Mouse (Mus musculus): Measurements from ENCODE around the gene Ndufs6.

DNA sequence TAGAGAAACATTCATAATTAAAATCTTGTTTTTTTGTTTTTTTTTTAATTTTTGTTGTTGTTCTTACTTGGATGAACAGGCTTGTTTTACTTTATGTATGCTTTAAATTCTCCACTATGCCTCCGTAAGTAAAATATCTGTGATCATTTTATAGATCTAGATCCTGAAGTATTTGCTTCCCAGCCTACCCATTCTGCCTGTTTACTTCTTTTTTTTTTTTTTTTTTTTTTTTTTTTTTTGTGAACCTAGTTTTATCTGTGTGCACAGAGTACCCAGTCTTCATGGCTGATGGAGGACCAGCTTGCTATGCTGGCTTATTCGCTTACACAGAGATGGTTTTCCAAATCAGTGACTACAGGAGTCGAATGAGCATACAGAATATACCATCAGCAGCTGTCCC lies 28.8 kb upstream of the Ndufs6 start:
- TF ChIP-seq CTCF (IDR thresholded peaks at IDR 0.05; ENCODE audit: low read depth) (no peak), EP300 (IDR thresholded peaks at IDR 0.05; ENCODE audit: low read depth) (no peak)

Measured in liver, postnatal 0 days (tissue).